Mouse (Mus musculus): ENCODE results near the gene Gls.
A peak's percentile ranks its signal among the peaks of the same experiment; 100 is the strongest.

Gls gene

DNA sequence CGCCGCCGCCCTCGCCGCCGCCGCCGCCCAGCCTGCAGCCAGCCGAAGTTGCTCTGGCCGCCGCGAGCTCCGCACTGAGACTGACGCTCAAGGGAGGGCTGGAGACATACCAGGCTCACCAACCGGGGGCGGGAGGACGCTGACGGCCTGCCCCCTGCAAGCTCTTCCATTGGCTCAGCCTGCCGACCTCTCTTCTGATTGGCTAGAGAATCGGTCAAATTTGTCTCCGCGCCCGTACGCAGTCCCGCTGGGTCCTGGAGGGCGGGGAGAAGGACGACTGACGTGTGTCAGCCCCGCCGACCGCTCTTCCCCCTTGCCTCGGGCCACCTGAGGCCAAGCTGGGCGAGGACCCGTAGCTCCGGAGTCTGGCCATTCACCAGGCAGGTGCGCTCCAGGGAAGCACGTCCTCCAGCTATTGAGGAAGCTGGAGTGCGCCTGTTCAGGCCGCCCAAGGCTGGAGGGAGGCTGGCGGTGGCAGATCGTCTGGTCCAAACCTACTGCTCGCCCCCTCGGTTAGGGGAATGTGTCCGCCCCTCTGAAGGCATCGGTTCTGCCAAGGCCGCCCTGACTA, at the start of gene Gls:
Gls (minus strand) TSS at position 90 of the 571 bp plus-strand sequence.
- DNase-seq (ENCODE audit: low spot score in 2 of 2), result peak; percentile 90 to 95

- no peak for DNase-seq (ENCODE audit: low spot score in 2 of 2)
Observed at GRCm38 (mm10) chr1:52279831-52280595, 47.0 kb upstream of the Gls start.

- DNase-seq (ENCODE audit: low spot score in 2 of 2), result no peak
Observed at GRCm38 (mm10) chr1:52279331-52279730, 46.3 kb upstream of the Gls start.

GRCm38 (mm10) chr1:52278073-52278472, 45.0 kb upstream of the Gls start:
- no peak for DNase-seq (ENCODE audit: low spot score in 2 of 2)

- DNase-seq (ENCODE audit: low spot score in 2 of 2), result no peak
Observed at GRCm38 (mm10) chr1:52274210-52274609, 41.2 kb upstream of the Gls start.

- DNase-seq (ENCODE audit: low spot score in 2 of 2), result no peak
Observed at GRCm38 (mm10) chr1:52272018-52272678, 39.1 kb upstream of the Gls start.

- DNase-seq (ENCODE audit: low spot score in 2 of 2), result no peak
Observed at GRCm38 (mm10) chr1:52270354-52270753, 37.3 kb upstream of the Gls start.

- DNase-seq (ENCODE audit: low spot score in 2 of 2), result no peak
Observed at GRCm38 (mm10) chr1:52269596-52269995, 36.6 kb upstream of the Gls start.

DNA sequence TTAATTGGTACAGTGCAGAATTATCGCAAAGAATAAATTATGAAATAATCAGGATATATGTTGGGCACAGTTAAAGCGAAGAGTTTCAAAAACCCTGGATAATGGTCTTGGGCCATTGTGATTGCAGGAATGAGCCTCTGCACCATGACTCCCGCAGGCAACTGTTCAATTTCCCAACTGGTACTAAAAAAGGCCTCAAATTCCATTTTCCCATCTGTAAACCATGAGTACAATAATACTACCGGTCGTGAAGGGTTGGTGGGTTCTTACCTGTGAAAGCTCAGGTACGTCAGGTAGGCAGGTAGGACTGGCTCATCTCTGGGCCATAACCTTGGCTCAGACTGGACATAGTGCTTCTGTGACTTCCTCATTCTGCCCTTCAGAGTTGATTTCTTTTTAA, 35.0 kb upstream of the Gls start:
- DNase-seq (ENCODE audit: low spot score in 2 of 2), result no peak

GRCm38 (mm10) chr1:52267606-52268005, 34.6 kb upstream of the Gls start:
- peak in 1 of 2 experiments; percentile 64 for DNase-seq (ENCODE audit: low spot score in 2 of 2)

GRCm38 (mm10) chr1:52265886-52266516, 33.0 kb upstream of the Gls start:
- no peak for DNase-seq (ENCODE audit: low spot score in 2 of 2)

DNA sequence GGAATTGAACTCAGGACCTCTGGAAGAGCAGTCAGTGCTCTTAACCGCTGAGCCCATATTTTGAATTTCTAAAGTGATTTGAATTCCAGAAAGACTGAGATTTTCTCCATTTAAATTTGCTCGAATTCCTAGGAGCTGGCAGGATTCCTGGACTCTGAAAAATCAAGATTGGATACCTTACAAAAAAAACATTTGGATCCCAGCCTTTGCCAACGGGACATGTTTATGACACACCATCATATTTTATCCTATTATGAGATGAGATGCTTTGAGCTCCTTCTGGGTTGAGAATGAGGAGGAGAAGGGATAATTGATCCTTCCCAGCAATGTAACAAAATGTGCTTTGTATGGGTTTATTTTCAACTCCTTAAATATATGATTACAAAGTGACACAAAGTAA, 31.3 kb upstream of the Gls start:
- DNase-seq (ENCODE audit: low spot score in 2 of 2), result no peak

GRCm38 (mm10) chr1:52260354-52261090, 27.5 kb upstream of the Gls start:
- no peak for DNase-seq (ENCODE audit: low spot score in 2 of 2)

- DNase-seq (ENCODE audit: low spot score in 2 of 2), result no peak
Observed at GRCm38 (mm10) chr1:52258006-52258749, 25.1 kb upstream of the Gls start.

GRCm38 (mm10) chr1:52256916-52257315, 23.9 kb upstream of the Gls start:
- DNase-seq (ENCODE audit: low spot score in 2 of 2), result no peak

- DNase-seq (ENCODE audit: low spot score in 2 of 2), result no peak
Observed at GRCm38 (mm10) chr1:52256194-52256593, 23.2 kb upstream of the Gls start.

GRCm38 (mm10) chr1:52254411-52254810, 21.4 kb upstream of the Gls start:
- DNase-seq (ENCODE audit: low spot score in 2 of 2), result no peak

DNA sequence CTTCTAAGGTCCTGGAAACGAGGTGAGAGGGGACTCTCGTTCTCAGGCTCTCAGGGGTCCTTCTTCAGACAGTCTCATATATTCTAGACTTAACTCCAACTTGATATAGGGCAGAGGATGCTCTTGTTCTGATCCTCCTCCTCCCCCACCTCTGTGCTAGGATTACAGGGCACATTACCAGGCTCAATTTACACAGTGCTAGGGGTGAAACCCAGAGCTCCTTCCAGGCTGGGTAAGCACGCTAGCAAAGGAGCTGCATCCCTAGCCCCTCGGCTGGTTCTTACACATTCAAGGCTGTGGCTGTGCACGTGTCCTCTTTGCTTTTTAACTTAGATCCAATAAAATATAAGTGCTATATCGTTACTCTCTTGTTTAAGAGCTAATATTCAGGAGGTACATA, 20.4 kb upstream of the Gls start:
- DNase-seq (ENCODE audit: low spot score in 2 of 2), result no peak

GRCm38 (mm10) chr1:52252447-52252846, 19.4 kb upstream of the Gls start:
- DNase-seq (ENCODE audit: low spot score in 2 of 2), result no peak

DNA sequence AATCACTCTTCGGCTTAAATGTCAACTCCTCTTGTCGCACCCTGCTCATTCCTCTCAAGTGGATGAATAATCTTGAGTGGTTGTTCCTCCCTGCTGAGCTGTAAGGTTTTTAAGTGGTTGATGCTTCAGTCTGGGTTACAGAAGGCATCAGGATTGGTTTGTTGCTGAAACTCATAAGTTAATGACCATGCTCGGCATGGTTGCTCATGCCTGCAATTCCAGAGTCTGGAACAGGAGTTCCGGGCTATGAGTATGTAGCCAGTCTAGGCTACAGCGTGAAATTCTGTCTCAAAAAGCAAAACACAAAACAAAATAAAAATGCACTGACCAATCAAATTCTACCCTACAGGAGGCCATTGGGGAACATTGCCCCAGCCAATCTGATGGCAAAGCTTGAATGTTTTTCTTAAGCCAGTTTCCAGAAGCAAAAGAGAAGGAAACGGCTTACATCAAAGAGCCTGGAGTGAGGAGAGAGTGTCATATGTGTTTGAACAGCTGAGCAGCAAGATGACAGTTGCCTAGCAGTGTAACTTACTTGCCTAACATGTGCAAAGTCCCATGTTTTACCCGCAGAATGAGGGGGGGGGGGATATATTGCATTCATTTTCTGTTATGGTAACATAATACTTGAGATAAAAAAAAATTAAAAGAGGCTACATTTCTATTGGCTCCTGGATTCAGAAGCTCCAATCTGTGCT, 18.2 kb upstream of the Gls start:
- no peak for DNase-seq (ENCODE audit: low spot score in 2 of 2)

All from cerebellum, postnatal 4 days (tissue).